Mouse (Mus musculus): ENCODE data around the gene Supt5. TPM values are rescaled to one million over a fixed set of nuclear protein-coding genes. Genes with fewer than 3 reads are reported as not detected.

Supt5 gene
- polyA plus RNA-seq, 1 experiment: 104 TPM

DNA sequence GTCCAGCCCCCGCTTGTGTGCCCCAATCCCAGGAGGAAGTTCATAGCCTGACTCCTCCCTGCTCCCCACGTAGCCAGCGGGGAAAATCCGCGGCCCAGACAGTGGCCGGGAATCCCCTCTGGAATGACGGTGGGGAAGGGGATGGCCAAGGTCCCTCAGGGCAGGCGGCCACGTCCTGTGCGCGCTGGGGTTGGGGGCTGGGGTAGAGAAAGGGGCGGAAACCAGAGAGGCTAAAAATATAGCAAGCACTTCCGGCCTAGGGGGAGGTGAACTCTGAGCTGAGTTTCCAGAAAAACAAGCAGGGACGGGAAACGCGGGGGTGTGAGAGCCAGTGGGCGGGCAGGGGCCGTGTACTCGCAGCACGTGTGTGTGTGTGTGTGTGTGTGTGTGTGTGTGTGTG lies 43.4 kb upstream of the Supt5 start:
- Histone ChIP-seq H3K4me3 (ENCODE audit: insufficient read depth, low read length) (peak overlapping the region; percentile 24), H3K4me1 (ENCODE audit: control insufficient read depth, insufficient read depth, low read length) (peaks cover 10% of the 10 kb centered on the region; the same call in 1 of the 2 replicates), H3K27ac (ENCODE audit: insufficient read depth, low read length) (peak overlapping the region; percentile 99)
- TF ChIP-seq POLR2A (IDR thresholded peaks at IDR 0.05; ENCODE audit: low read depth, low read length) (no peak), CTCF (IDR thresholded peaks at IDR 0.05; ENCODE audit: borderline replicate concordance, insufficient read depth, low read length) (no peak)

GRCm38 (mm10) chr7:28381017-28381790 lies 42.7 kb upstream of the Supt5 start:
- H3K4me3 ChIP-seq (ENCODE audit: insufficient read depth, low read length): peak overlapping the region; percentile 24
- peak overlapping the region; percentile 99 for H3K27ac ChIP-seq (ENCODE audit: insufficient read depth, low read length)
- peaks cover 10% of the 10 kb centered on the region; the same call in 1 of the 2 replicates for H3K4me1 ChIP-seq (ENCODE audit: control insufficient read depth, insufficient read depth, low read length)
- TF ChIP-seq CTCF (IDR thresholded peaks at IDR 0.05; ENCODE audit: borderline replicate concordance, insufficient read depth, low read length): no peak
- peak; percentile 47 for TF ChIP-seq POLR2A (IDR thresholded peaks at IDR 0.05; ENCODE audit: low read depth, low read length)

DNA sequence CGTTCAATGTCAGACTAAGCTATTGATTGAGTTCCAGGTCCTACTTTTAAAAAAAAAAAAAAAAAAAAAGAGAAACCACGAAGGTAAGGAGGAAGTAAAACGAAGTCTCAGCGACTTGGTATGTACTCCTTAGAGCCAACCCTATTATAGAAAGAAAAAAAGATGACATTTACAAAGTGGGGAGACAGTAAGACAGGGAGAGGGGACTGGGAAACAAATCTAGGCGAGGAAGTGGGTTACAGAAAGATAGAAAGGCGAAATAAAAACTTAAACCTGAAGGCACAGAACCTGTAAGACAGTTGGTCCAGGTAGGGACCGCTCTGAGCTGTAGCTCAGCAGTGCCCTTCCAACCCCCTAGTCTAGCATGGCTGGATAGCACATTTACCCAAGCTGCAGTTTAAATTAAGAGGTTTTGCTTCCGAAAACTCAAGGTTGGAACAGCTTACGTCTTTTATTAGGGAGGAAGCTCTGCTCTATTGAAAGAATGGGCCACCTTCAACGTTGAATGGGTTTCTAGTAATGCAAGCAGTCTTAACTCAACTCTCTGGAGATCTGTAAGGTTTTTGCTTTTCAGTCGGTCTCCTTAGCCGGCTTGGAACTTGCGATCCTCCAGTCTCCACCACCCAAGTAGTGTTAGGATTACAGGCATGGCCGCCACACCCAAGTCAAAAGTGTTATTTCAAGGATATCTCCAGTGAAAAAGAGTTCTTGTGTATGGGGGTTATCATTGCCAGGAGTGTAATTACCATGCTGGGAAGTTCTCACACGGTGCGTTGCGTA lies 41.9 kb upstream of the Supt5 start, which contains the start of gene Zfp36:
Gene Zfp36, minus strand, starts transcription at position 17 of the 780 bp plus-strand sequence.
- Histone ChIP-seq H3K4me3 (ENCODE audit: insufficient read depth, low read length) (peak within 1 kb of the TSS; percentile 87), H3K4me1 (ENCODE audit: control insufficient read depth, insufficient read depth, low read length) (peaks cover 10% of the 10 kb centered on the region; the same call in 1 of the 2 replicates), H3K27ac (ENCODE audit: insufficient read depth, low read length) (peak within 1 kb of the TSS; percentile 99)
- TF ChIP-seq POLR2A (IDR thresholded peaks at IDR 0.05; ENCODE audit: low read depth, low read length): no peak; the same call in 1 of the 2 replicates
- no peak for TF ChIP-seq CTCF (IDR thresholded peaks at IDR 0.05; ENCODE audit: borderline replicate concordance, insufficient read depth, low read length)

DNA sequence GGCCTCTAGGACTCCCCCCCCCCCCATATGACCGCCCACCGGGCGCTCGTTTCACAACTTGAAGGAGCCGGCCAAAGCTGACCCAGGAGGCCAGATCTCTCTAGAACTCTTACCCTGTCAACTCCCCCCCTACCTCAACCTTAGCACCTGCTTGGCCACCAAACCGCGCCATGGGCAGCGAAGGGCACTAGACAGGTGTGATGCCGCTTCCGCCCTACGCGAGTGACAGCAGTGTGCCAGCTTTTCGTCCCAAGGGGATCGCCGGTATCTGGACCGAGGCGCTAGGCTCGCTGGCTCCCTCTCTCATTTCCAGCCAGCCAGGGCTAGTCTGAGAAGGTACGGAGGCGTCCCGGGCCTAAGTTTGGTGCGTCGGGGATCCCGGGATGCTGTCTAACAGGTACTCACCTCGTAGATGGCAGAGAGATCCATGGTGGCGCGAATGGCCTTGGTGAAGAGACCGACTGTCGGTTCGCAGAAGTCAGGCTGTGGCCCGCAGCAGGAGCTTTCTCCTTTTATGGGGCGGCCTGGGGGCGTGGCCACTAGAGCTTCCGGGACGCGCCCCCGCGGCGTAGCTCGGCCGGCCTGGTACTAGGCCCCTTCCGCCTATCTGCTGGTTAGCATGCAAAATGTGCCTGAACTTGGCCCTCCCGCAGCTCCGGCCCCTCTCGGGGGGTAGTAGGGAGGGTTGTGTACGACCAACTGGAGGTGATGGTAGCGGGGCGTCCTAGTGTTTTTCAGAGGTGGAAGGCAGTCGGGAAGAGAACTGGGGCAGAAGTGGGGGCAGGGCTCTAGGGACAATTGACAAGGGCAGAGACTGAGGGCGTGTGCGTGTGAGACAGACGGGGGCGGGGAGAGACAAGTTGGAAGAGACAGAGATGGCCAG lies 40.5 kb upstream of the Supt5 start:
- Histone ChIP-seq H3K27ac (ENCODE audit: insufficient read depth, low read length) (peak overlapping the region; percentile 79), H3K4me1 (ENCODE audit: control insufficient read depth, insufficient read depth, low read length) (peaks cover 10% of the 10 kb centered on the region; the same call in 1 of the 2 replicates), H3K4me3 (ENCODE audit: insufficient read depth, low read length) (peak overlapping the region; percentile 87)
- no peak for TF ChIP-seq CTCF (IDR thresholded peaks at IDR 0.05; ENCODE audit: borderline replicate concordance, insufficient read depth, low read length)
- peak; percentile 100 for TF ChIP-seq POLR2A (IDR thresholded peaks at IDR 0.05; ENCODE audit: low read depth, low read length)

GRCm38 (mm10) chr7:28378066-28378690 lies 39.6 kb upstream of the Supt5 start:
- peak overlapping the region; percentile 87 for H3K4me3 ChIP-seq (ENCODE audit: insufficient read depth, low read length)
- peak overlapping the region; percentile 79 for H3K27ac ChIP-seq (ENCODE audit: insufficient read depth, low read length)
- TF ChIP-seq CTCF (IDR thresholded peaks at IDR 0.05; ENCODE audit: borderline replicate concordance, insufficient read depth, low read length) (no peak), POLR2A (IDR thresholded peaks at IDR 0.05; ENCODE audit: low read depth, low read length) (peak; percentile 58)
- H3K4me1 ChIP-seq (ENCODE audit: control insufficient read depth, insufficient read depth, low read length): peaks cover 9% of the 10 kb centered on the region; the same call in 1 of the 2 replicates

- no peak for TF ChIP-seq POLR2A (IDR thresholded peaks at IDR 0.05; ENCODE audit: low read depth, low read length)
- TF ChIP-seq CTCF (IDR thresholded peaks at IDR 0.05; ENCODE audit: borderline replicate concordance, insufficient read depth, low read length): no peak
- Histone ChIP-seq H3K4me1 (ENCODE audit: control insufficient read depth, insufficient read depth, low read length) (peaks cover 2% of the 10 kb centered on the region; the same call in 1 of the 2 replicates), H3K27ac (ENCODE audit: insufficient read depth, low read length) (peak overlapping the region; percentile 79), H3K4me3 (ENCODE audit: insufficient read depth, low read length) (peak overlapping the region; percentile 87)
Observed at GRCm38 (mm10) chr7:28377190-28378065, 38.9 kb upstream of the Supt5 start.

GRCm38 (mm10) chr7:28376011-28376771 lies 37.6 kb upstream of the Supt5 start:
- H3K27ac ChIP-seq (ENCODE audit: insufficient read depth, low read length): peak overlapping the region; percentile 99
- peaks cover 2% of the 10 kb centered on the region; the same call in 1 of the 2 replicates for H3K4me1 ChIP-seq (ENCODE audit: control insufficient read depth, insufficient read depth, low read length)
- H3K4me3 ChIP-seq (ENCODE audit: insufficient read depth, low read length): peak overlapping the region; percentile 31

More at GRCm38 (mm10) chr7:28376011-28376771, 37.6 kb upstream of the Supt5 start:
- no peak for TF ChIP-seq CTCF (IDR thresholded peaks at IDR 0.05; ENCODE audit: borderline replicate concordance, insufficient read depth, low read length)
- peak; percentile 72 for TF ChIP-seq POLR2A (IDR thresholded peaks at IDR 0.05; ENCODE audit: low read depth, low read length)

Data from embryonic fibroblast, embryonic 13.5 days (primary cell).